Mouse (Mus musculus): Measurements from ENCODE around the gene Gtpbp1.
"Not testable (repeated sequence)": the region's sequence is repeated elsewhere in the genome, so short reads cannot be mapped to it uniquely, and the experiment has no call there.

Gene Gtpbp1

DNA sequence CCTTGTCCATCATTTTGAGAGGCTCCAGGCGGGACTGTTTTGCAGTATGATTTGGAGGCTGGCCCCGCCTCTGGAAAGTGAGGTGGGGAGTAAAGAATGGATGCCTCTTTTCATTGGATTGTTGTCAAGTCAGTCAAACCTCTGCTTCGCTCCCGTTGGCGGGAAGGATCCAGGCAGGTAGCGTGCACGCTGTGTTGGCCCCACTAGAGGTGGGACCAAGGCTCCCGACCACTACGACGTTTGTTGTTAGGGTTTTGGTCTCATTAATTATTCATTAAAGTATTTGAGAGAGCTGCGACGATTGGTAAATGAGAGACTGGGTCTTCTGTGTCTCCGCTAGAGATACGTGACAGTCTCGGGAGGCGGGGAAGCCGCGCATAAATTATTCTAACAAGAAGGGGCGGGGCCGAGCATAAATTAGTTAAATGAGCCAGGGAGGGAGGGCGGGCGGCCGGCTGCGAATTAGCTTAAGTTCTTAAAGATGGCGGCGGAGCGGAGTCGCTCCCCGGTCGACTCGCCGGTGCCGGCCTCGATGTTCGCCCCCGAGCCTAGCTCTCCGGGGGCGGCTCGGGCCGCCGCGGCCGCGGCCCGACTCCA, at the start of gene Gtpbp1:
Gtpbp1 (plus strand) TSS at position 420 of the 597 bp plus-strand sequence.
- in situ Hi-C loops (cut with MboI, MseI), result loop anchor here (25.0 kb wide), 2 partner anchors 1728 to 1878 kb away; partner anchors contain the start of genes Eif3d (in 1 of the 2) and Foxred2 (in 1 of the 2)

DNA sequence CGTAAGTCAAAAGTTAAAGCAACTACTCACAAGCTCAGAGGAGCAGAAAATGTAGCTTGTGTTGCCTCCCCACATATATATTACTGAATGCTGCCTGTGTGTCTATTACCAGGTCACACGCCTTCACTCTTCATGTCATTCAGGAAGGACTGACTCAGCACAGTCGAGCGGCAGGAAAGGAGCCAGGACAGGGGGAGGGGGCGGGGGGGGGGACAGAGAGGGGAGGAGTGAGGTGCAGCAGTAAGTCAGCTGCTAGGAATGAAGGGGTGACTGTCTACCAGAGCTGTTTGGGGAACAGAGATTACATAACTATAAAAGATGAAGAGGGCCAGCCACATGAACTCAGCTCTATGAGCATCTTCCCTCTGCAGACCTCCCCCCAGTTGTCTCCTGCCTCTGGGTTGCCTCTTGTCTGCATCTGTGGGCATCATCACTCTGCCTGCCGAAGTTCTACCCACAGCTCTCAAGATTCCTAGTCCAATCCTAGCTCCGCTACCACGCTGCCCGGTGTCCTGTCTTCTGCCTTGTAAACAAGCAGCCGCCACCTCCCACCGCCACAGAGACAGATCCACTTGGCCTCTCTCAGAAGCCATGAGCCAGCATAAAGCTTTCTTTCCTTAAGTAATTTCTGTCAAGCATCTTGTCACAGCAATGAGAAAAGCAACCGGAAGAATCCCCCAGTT, 49.4 kb upstream of the Gtpbp1 start:
- in situ Hi-C loops (cut with MboI, MseI), result loop anchor here in 1 of 2 experiments (25.0 kb wide), 1 partner anchor 1529 kb away; the partner anchor contains the start of gene Cacng2

DNA sequence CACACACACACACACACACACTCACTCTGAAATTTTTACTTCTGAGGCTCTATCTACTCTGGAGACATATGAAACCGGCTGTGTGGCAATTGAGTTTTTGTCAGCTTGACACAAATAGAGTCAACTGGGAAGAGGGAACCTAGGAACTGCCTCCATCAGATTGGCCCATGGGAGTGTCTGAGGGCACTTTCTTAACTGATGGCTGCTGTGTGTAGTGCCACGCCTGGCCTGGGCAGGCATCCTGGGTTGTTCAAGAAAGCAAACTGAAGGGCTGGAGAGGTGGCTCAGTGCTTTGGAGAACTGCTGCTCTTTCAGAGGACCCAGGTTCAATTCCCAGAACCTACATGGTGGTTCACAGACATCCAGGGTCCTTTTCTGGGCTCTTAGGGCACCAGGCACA, 45.2 kb upstream of the Gtpbp1 start:
- in situ Hi-C loops (cut with MboI, MseI), result loop anchor here in 1 of 2 experiments (5.0 to 25.0 kb wide), 2 partner anchors 423 to 1533 kb away; partner anchors contain the start of gene Cacng2

DNA sequence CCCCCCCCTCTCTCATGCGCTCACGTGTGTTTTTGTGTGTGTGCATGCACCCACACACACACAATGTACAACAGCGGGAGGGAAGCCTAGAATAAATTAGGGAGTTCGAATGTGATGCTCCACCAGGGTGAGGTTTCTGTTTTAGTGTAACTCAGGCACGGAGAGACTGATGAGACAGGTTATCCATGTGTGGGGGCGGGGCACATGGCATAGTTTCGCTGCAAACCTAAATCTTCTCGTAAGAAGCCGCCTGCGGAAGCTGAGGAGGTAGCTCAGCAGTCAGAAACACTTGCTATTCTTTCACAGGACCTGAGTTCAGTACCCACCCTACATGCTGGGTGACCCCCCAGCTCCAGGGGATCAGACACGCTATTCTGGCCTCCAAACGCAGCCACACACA, 42.5 kb upstream of the Gtpbp1 start:
- in situ Hi-C loops (cut with MboI, MseI), result loop anchor here in 1 of 2 experiments (5.0 to 25.0 kb wide), 2 partner anchors 426 to 1536 kb away; partner anchors contain the start of gene Cacng2

DNA sequence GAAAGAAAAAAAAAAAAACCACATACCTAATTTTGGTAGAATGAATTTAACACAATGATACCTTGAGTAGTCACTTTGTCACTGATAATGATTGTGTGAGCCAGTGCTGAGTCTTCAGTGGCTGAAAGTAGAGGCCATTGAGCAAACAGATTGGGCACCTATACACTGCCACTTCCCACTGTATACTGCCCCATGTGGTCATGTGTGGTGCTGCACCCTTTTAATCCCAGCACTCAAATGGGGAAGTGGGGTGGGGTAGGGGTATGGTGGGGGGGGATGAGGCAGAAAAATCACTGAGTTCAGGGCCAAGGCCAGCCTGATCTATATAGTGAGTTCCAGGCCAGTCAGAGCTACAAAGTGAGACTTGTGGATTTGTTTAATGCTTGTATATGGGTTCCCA, 40.1 kb upstream of the Gtpbp1 start:
- in situ Hi-C loops (cut with MboI, MseI), result no loop called here

DNA sequence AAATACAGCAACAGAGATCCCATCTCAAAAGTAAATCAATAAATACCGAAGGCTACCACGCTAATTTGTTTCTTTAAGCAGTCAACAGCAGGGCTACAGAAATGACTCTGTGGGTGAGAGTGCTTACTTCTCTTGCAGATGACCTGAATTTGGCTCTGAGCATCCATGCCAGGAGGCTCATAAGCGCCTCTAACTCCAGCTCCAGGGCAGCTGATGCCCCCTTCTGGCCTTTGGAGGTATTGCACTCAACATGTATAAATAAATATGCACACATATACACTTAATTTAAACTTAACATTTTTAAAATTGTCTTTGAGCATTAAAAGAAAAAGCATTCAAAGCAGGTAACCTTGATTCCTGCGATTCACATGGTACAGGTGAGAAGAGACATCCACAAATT, 39.2 kb upstream of the Gtpbp1 start:
- in situ Hi-C loops (cut with MboI, MseI), result no loop called here

DNA sequence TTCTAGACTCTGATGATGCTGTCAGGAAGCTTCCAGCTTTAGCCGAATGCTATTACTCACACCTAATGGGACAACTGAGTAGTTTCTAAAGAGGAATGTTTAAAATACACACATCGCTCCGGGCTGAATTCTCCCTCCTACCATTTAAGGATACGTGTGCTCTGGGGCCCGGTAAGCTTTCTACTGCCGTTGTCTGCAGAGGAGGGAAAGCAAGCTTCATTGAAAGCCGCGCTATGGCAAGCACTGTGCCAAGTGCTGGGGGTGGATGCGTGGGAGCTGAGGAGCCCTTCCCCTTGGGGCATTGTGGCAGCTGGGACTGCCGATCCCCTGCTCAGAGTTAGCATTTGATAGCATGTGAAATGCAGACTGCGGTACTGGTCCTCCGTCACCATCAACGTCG, 34.2 kb upstream of the Gtpbp1 start:
- in situ Hi-C loops (cut with MboI, MseI), result no loop called here

DNA sequence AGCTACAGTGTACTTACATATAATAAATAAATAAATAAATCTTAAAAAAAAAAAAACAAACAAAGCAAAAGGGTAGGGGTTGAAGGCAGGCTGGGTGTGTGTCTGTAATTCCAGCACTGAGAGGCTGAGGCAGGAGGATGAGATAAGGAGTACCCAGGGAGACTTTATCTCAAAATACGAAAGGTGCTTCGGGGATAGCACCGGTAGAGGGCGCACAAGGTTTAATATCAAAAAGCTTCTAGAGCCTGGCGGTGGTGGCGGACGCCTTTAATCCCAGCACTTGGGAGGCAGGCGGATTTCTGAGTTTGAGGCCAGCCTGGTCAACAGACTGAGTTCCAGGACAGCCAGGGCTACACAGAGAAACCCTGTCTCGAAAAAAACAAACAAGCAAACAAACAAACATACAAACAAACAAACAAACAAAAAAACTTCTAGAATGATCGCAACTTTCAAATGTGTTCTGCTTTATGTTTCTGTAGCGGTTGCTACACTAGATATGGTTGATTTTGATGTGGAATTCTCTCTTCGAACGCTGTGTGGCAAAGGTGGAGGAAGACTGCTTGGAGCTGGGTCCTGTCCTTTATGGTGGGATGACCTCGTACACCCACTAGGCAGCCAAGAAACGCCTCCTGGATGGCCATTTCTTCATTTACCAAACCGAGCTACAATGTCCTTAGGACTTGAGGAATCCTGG, 32.7 kb upstream of the Gtpbp1 start:
- in situ Hi-C loops (cut with MboI, MseI), result no loop called here

DNA sequence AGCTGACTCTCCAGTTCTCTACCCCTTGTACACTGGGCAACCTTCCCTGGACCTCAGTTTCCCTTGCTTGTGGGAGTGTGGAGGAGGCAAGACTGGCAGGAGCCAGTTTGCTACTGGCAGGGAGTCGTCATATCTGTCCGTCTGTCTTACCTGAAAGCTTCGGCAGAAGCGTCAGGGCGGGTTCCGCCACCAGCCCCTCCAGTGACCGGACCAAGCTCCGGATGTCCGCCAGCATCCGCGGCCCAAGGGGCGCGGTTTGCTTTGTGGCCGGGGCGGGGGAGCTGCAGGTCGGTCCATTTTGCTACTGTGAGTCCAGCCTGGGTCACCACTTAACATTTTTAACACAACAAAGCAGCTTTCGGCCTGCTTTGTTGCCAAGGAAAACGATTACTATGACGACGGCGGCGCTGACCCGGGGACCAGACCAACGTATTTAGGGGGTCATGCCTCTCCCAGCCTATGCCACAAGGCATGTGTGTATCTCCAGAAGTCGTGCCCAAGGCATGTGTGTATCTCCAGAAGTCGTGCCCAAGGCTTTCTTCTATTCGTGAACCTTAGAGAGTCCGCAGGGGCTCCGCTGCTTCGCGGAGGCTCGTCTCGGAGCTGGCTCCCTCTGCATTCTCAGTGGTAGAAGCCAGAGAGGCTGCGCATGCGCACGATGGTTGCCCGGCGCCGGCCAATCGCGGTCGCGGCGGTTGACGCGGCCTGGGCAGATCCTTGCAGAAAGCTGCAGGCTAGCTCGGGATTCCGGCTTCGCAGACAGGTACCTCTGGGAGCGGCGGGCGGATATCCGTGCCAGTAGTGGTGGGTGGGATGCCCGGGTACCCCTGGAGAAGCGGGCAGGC, 31.9 kb upstream of the Gtpbp1 start, which contains the start of the genes Fam227a and Cby1:
Fam227a (minus strand) TSS at position 426 of the 845 bp plus-strand sequence.
Cby1 (plus strand) TSS at position 669 of the 845 bp plus-strand sequence.
- in situ Hi-C loops (cut with MboI, MseI), result no loop called here

DNA sequence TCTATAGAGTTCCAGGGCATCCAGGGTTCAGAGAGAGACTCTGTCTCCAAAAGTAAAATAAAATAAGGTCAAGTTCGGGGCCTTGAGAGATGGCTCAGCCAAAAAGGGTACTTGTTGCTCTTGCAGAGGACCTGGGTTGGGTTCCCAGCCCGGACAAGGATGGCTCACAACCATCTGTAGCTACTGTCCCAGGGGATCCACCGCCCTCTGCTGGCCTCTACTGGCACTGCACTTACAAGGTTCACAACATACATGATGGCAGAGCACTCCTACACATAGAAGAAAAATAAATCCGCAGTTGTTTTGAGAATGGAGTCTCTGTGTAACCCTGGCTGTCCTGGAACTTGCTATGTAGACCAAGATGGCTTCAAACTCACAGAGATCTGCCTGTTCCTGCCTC, 28.8 kb upstream of the Gtpbp1 start:
- in situ Hi-C loops (cut with MboI, MseI), result no loop called here

DNA sequence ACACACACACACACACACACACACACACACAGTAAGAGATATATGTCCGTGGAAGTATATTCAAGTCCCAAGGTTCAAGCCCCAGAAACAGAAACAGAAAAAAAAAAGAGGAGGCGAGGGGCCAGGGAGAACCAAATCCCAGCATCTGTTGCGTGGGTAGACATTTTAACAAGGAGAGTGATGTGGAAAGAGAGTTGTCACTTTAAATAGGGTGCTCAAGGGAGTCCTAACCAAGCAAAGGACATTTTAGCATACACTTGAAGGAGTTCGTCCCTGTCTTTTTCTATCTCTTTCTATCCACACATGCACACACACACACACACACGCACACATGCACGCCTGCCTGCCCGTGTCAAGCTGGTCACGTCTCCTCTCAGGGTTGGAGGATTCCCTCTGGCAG, 26.0 kb upstream of the Gtpbp1 start:
- in situ Hi-C loops (cut with MboI, MseI), result no loop called here

DNA sequence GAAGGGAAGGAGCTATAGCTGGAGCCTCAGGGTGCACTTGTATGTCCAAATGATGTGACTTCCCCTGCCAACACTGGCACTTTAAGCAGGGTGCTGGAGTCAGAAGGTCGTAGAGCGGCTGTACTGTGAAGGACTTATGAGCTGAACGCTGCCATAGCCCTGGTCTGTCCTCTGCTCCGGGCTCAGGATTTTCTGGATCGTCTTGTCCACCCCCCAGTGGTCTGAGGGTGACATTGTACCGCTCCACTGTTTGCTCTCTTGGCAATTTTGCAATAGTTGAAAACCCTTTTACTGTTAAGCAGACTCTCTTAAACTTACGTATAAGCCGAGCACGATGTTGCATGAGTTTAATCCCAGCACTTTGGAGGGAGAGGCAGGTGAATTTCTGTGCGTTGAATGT, 21.4 kb upstream of the Gtpbp1 start:
- in situ Hi-C loops (cut with MboI, MseI), result no loop called here

DNA sequence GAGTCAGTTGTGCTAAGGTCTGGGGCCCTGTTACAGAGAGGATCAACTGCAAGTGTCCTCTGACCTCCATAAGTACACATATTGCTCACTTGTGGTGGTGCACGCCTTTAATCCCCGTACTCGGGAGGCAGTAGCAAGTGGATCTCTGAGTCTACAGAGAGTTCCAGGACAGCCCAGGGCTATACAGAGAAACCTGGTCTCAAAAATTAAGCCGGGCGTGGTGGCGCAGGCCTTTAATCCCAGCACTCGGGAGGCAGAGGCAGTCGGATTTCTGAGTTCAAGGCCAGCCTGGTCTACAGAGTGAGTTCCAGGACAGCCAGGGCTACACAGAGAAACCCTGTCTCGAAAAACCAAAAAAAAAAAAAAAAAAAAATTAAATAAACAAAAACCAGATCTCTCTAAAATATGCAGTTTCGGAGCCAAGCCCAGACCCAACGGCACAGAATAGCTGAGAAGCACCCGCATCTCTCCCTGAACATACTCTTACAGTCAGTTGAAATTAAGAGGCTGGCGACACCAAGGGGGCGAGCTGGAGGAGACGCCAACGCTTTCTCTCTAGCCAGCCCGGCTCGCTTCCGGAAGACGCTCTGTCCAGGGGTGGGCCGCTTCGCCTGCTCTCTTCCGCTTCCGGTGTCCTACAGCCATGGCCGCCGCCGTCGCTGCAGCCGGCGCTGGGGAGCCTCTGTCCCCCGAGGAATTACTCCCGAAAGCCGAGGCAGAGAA, 20.2 kb upstream of the Gtpbp1 start, which contains the start of gene Tomm22:
Tomm22 (plus strand) TSS at position 613 of the 723 bp plus-strand sequence.
- in situ Hi-C loops (cut with MboI, MseI), result no loop called here

DNA sequence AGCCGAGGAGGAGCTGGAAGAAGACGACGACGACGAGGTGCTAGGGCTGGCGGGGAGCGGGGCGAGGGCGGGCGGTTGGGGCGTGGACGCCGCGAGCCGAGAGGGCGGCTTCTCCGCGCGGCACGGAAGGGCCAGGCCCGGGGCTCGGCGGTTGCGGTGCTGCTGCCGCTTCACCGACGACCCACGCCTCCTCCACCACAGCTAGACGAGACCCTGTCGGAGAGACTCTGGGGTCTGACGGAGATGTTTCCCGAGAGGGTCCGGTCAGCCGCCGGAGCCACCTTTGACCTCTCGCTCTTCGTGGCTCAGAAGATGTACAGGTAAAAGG, 19.7 kb upstream of the Gtpbp1 start:
- in situ Hi-C loops (cut with MboI, MseI), result no loop called here

DNA sequence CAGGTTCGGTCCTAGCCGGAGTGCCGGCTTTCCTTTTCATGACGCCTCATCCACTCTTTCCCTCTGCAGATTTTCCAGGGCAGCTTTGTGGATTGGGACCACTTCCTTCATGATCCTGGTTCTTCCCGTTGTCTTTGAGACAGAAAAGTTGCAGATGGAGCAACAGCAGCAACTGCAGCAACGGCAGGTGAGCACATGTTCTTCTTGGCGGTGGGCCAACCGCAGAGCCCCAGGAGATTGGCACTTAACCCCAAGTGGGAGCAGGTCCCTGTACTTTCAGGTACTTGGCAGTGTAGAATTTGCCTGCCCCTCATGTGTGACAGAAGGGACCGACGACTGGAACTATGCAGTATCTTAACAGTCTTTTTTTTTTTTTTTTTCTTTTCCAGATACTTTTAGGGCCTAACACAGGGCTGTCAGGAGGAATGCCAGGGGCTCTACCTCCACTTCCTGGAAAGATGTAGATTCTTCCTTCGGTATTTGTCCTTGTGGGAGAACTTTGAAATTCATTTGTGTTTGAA, 18.8 kb upstream of the Gtpbp1 start:
- in situ Hi-C loops (cut with MboI, MseI), result not testable (repeated sequence)

DNA sequence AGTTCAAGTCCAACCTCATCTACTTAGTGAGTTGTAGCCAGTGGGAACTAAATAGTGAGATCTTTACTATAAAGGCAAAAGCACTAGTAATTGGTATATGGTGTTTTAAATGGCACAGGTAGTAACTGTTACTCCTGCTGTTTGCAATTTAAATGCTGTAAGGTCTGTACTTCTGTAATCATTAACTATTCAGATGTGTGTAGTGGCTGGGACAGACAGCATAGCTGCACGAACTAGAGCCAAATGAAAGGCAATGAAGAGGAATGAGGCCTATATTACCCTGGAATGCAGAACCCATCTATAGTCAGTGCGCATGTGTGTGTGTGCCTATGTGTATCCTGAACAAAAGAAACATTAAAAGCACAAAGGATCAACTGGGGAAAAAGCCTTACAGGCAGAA, 12.7 kb upstream of the Gtpbp1 start:
- in situ Hi-C loops (cut with MboI, MseI), result loop anchor here (5.0 to 25.0 kb wide), 3 partner anchors 49 to 1866 kb away; partner anchors contain the start of genes Eif3d (in 1 of the 2) and Foxred2 (in 1 of the 2)

DNA sequence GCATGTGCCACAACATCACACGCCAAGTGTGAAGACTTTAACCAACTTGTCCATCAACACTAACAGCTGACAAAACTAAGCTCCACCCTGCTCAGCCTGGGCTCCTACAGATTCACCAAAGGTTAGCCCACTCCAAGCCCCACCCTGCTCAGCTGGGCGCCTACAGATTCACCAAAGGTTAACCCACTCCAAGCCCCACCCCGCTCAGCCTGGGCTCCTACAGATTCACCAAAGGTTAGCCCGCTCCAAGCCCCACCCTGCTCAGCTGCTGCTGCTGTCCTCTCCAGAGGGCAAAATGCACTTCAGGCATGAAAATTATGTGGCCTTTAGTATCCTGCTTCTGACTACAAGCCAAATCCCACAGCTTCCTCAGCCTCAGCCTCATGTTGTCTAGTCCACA, 8.7 kb upstream of the Gtpbp1 start:
- in situ Hi-C loops (cut with MboI, MseI), result loop anchor here (5.0 to 25.0 kb wide), 3 partner anchors 1120 to 1870 kb away; partner anchors contain the start of genes Eif3d (in 1 of the 2) and Foxred2 (in 1 of the 2)

DNA sequence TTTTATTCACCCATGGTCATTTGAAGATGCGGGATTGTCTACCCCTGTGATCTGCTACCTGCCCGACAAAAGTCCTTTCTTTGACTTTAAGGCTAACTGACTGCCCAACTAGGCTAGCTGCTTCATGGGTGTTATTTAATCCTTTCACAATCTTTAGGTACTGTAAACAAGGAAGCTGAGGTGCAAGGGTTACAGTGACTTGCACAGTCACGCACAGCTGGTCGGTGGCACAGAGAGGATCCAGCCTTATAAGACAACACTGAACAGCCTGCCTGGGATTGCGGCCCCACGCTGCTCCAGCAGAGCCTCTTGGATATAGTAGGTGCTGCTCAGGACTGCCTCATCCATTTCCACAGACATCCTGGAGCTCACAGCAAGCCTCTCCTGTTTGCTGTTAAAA, 7.5 kb upstream of the Gtpbp1 start:
- in situ Hi-C loops (cut with MboI, MseI), result loop anchor here (5.0 to 25.0 kb wide), 3 partner anchors 1119 to 1871 kb away; partner anchors contain the start of genes Eif3d (in 1 of the 2) and Foxred2 (in 1 of the 2)

DNA sequence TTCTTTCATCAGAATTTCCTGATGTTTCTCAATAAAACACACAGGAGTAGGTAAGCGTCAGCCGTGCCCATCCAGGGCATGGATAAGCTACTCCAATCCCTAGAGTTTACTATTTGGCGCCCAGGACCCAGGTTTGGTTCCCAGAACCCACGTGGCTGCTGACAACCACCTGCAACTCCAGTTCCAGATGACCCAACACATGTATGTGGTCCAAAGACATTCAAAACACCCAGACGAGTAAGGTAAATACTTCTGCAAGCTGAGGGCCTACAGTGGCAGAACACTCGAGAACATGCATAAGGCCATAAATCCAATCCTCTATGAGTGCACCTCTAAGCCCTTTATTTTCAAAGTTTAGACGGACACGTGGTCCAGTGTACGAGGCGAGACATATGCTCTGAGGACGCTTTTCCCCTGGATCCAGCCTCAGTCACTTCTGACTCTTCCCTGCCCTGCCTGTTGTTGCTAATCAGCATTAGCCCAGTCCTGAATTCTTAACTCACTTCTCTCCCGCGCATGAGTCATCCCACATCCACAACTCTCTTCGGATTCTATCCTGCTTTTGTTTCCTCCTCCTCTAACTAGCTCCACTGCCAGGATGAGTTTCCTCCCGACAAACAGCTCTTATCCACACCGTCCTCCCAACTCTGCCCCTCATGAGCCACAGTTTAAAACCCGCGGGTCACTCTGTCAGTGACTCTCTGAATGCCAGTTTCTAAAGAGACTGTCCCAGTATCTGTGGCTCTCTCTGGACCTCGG, 6.8 kb upstream of the Gtpbp1 start:
- in situ Hi-C loops (cut with MboI, MseI), result loop anchor here (5.0 to 25.0 kb wide), 3 partner anchors 1118 to 1872 kb away; partner anchors contain the start of genes Eif3d (in 1 of the 2) and Foxred2 (in 1 of the 2)
